Mouse (Mus musculus): ENCODE results near the gene Rab21.

Rab21 gene

DNA sequence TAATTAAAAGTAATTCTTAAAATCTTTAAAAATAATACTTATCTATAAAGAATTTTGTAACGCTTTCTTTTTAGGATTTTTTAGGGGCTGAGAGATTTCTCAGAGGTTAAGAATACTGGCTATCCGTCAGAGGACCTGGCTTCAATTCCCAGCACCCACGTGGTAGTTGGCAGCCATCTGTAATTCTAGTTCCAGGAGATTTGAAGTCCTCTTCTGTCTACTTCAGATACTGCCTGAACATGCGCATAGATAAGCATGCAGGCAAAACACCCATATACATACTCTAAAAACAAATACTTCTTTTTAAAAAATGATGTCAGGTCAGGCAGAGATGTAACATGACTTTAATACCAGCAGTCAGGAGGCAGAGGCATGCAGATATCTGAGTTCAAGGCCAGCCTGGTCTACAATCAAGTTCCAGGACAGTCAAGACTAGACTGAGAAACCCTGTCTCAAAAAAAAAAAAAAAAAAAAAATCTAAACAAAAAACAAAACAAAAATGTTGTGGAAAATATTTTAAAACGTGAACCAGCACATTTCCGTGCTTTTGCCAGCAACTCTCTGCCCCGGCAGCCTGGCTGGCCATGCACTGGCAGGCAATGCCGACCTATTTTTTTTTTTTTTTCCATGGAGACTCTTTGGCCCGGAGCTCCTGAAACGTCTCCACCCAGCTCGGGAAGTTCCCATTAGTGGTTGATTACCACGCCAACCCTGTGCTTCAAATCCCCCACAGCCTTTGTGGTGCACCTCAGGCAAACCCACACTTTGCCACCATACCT, 44.6 kb downstream of the Rab21 start:
- DNase-seq: no peak

DNA sequence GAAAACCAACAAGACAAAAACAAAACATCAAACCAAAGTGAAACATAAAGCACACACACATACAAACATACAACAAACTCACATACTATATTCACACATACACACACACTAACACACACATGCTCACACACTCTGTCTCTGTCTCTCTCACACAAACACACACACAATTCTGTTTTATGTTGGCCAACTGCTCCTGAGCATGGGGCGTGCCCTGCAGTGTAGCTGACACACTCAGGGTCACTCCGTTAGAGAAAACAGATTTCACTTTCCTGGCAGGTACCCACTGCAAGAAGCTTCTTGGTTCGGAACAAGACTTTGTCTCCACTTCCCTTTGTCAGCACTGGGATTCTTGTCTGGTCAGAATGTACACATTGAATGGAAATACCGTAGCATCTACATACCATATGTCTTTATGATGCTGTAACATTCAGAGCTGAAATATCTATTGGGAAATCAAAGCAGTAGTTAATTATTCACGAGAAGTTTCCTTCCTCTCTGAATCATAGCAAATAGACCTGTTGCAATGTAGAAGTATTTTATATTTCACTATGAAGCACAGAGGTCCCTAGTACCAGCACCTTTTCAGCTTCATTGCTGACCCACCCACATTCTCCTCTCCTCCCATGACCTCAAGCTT, 52.4 kb downstream of the Rab21 start:
- DNase-seq: no peak

DNA sequence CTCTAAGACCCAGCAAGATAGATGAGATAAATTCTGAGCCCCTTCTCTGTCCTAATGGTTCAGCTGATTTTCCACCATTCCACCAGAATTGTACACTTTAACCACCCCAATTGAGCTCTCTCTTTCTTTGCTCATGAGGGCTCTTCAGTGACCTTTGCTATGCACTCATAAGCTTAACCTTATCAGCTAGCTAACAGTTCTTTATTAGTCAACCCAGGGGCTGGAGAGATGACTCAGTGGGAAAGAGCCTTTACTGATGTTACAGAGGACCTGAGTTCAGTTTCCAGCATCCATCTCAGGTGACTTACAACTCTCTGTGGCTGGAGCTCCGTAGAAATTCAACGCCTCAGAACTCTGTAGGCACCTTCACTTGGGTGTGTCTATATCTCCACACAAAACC, 53.1 kb downstream of the Rab21 start:
- DNase-seq: no peak

DNA sequence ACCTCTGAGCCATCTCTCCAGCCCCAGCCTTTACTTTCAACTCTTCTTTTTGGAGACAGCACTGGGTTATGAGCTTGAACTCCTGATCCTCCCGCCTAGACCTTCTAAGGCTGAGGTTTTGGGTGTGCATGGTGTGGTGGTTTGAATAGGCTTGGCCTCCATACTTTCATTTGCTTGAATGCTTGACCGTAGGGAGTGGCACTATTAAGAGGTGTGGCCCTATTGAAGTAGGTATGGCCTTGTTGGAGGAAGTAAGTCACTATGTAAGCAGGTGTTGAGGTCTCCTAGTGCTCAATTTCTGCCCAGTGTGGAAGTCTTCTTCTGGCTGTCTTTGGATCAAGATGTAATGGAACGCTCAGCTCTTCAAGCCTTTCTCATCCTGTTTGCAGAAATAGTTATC, 54.0 kb downstream of the Rab21 start:
- no peak for DNase-seq

DNA sequence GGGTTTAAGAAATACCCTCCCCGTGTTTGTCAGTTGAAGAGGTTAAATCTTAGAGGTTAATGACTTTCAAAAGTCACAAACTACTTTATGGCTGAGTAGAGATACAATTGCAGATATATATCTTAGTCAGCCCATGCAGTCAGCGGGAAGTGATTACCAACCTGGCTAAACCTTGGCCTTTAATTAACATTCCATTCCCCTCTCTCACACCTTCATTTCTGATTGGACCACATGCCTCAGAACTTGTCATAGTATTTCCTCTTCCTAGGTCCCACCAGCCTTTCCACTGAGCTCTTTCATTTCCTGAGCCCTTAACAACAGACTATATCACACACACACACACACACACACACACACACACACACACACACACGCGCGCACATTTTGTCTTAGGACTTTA, 59.2 kb downstream of the Rab21 start:
- no peak for DNase-seq

DNA sequence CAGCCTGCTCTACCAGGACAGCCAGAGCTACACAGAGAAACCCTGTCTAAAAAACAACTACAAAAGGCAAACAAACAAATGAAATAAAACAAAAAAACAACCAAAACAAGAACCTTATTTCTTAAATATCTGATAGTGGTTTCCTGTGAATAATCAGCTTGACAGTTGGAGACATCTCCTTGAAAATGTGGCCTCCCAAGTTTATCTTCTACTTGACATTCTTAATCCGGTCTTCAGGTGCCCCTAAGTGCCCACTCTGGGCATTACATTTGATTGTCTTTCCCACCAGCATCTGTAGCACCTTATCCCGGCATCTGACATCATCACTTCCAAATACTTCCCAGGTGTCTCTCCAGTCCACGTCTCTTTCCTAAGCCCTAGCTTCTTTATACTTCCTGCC, 61.9 kb downstream of the Rab21 start:
- no peak for DNase-seq

DNA sequence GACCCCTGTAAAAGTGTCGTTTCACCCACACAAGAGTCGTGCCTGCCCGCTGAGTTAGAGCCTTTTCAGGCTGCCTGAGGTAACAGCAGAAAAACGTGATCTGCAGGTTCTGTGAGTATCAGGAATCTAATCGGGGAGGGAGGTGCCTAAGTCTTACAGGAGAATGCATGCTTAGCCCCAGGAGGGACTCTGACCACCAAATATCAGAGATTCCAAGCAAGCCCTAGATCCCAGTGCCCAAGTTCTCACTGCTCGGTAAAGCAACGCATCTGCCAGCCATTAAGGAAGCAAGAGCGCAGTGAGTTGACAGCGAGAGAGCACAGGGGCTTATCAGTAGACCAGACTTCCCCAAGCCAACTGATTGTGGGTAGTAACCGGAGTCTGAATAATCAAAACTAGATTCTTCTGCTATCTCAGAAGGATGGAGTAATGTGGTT, 63.1 kb downstream of the Rab21 start:
- DNase-seq: peak; percentile 16 to 22

DNA sequence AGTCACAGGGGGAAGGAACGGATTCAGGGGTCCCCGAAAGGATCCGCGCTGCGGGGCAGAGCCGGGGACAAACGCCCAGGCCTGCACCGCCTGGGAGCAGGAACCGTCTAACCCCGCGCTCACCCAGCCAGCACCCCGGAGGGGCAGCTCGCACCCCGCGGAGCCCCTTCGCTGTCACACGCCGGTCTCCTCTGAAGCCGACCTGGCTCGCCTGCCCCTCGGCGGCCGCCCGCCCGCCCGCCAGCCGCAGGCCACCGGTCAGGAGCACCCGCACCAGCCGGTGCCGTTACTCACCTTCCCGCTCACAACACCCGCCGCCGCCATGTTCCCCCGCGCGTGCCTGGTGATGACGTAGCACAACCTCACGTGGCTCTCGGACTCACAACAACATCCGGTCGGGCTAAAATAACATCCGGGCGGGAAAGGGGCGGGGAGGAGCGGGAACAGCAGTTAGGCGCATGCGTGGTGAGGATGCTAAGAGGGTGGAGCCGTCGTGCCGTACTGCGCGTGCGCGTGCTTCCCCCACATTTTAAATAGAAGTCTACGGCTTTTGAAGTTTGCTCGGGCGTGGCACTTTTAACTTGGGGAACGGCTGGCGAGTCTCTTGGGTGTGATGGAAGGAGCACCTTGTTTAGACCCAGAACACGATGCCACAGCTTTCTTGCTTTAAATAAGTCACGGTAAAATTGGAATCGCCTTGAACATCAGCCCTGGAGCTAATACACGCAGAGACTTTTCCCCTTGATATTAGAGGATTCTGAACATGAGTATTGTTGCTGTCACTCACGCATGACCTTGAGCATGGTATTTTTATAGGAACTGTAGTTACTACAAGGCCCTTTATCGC, 64.1 kb downstream of the Rab21 start, which contains the start of gene Tbc1d15:
Tbc1d15 (minus strand) TSS at position 380 of the 847 bp plus-strand sequence.
- DNase-seq: peak; percentile 97

DNA sequence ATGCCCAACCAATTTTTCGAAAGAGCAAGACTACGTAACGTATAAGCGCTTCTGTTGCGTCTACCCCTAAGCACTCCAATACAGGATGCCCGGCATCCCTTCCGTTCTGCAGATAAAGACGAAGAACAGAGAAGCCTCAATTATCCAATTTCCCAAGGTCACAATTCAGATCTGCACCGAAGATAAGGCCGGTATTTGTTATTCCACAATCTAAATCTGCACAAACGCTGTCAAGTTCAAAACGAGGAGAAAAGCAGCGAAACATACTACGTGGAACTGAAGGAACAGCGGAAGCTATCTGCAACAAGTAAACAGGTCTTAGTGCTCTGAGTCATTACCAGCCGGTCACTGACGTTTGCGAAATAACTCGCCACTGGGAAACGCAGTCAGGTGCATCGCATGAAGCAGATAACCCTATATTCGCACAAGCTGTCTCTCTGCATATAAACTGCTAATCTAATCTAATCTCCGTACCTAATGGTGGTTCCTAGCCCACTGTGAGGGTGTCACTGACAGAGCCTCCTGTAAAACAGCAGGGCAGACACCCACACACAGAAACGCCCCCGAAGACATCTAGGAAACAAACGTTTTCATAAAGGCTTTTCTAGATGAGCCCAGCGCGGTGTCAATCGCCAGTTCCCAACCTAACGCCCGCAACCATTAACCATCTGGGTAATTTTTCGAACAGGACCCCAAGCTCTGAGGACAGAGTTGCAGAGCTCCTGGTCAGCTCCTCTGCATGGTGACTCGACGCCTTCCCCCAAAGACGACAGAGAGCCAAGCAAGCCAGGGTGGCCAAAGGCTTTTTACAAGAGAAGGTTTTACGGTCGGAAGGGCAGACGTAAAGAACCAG, 64.9 kb downstream of the Rab21 start:
- DNase-seq: no peak

DNA sequence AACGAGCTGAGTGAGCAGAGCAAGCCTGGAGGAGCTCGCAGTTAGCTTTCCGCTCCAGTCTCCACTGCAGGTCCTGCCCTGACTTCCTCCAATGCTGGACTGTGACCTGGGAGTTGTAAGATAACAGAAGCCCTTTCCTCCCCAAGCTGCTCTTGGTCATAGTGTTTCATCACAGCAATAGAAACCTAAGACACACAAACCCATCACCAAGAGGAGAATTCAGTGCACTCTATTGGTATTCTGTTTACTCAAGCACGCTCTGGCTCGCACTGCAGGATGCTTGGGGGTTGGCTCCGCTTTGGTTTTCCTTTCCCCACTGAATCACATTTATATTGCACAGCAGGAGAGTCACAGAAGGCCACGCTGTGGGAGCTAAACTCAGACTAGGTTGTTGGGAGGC, 67.4 kb downstream of the Rab21 start:
- no peak for DNase-seq

DNA sequence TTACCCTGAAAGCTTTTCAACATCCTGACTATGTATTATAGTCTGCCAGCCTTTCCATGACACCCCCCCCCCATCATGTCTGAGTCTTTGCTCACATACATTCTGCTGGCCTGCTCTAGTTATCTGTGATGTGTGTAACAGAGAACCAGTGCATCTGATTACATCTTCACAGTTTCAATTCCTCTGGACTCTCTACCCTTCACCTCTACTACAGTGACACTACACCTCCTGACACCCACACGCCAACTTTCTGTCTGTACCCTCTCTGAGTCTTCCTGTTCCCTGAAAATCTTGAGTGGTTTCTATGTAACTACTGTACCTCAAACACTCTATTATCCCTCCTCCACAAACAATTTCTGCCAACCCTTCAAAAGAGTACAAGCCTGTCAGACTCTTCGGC, 69.9 kb downstream of the Rab21 start:
- no peak for DNase-seq

DNA sequence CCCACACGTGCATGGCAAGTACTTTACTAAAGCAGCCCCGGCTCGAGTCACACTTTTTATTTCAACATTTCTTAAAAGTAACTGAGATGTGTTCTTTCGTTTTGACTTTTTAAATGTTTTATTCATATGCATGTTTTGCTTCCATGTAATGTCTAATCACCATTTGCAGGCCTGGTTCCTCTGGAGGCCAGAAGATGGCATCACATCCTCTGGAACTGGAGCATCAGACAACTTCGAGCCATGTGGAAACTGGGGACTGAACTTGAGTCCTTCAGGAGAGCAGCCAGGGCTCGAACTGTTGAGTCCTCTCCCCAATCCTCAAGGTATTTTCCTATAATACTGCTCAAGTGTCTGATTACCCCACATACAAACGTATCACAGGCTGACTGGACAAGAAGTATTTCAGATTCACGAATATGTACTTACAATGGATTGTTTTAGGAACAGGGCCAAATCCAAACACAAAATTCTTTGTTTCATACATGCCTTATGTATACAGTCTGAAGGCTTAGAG, 74.3 kb downstream of the Rab21 start:
- DNase-seq: no peak

DNA sequence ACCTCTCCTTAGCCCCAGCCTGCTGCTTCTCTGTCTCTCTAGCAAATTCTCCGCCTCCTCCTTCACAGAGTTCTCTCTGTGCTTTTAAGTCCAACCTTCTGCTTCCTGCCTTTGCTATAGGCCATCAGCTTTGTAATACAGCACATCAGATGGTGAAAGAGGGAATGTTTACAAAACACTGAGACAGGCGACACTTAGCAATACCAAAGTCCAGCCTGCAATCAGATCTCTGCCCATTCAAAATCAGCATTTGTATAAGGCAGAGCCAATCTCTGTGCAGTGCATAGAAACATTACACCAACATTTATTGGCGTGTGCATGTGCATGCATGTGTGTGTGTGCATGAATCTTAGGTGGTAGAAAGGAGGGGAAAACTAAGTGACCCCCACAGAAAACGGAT, 77.5 kb downstream of the Rab21 start:
- no peak for DNase-seq
